Mouse (Mus musculus) kidney, postnatal 10 days (tissue): Measurements from ENCODE around the gene Klk1b9.
"Not testable (repeated sequence)": the region's sequence is repeated elsewhere in the genome, so short reads cannot be mapped to it uniquely, and the experiment has no call there.

Experiments
- DNase-seq: peaks from one replicate; pipeline ENCODE4 v3.0.0; 2021; ENCODE audit warnings: mixed read lengths

Gene Klk1b9

GRCm38 (mm10) chr7:43975761-43976160 lies at the start of gene Klk1b9:
Klk1b9 (plus strand) TSS chr7:43976061.
- DNase-seq, result not testable (repeated sequence)

- DNase-seq, result peak; percentile 53
These were observed 47.3 kb upstream of the Klk1b9 start for GRCm38 (mm10) chr7:43928521-43928920.

GRCm38 (mm10) chr7:43932337-43932736 lies 43.5 kb upstream of the Klk1b9 start:
- no peak for DNase-seq

- DNase-seq, result no peak
These were observed 42.4 kb upstream of the Klk1b9 start, which contains the start of gene Klk15 for GRCm38 (mm10) chr7:43933440-43933839. Klk15 (plus strand) TSS chr7:43933740.

- peak; percentile 42 for DNase-seq
These were observed 41.1 kb upstream of the Klk1b9 start for GRCm38 (mm10) chr7:43934747-43935146.

GRCm38 (mm10) chr7:43936551-43936950 lies 39.3 kb upstream of the Klk1b9 start:
- no peak for DNase-seq

GRCm38 (mm10) chr7:43942293-43942692 lies 33.6 kb upstream of the Klk1b9 start:
- not testable (repeated sequence) for DNase-seq

GRCm38 (mm10) chr7:43944727-43945264 lies 31.1 kb upstream of the Klk1b9 start:
- no peak for DNase-seq

GRCm38 (mm10) chr7:43950364-43950763 lies 25.5 kb upstream of the Klk1b9 start, which contains the start of gene Klk1b8:
Klk1b8 (plus strand) TSS chr7:43950664.
- no peak for DNase-seq

- DNase-seq, result peak; percentile 22
These were observed 23.2 kb upstream of the Klk1b9 start for GRCm38 (mm10) chr7:43952703-43953102.

- no peak for DNase-seq
These were observed 9.4 kb upstream of the Klk1b9 start, which contains the start of gene Klk1b1 for GRCm38 (mm10) chr7:43966451-43966850. Klk1b1 (plus strand) TSS chr7:43966751.

GRCm38 (mm10) chr7:43967058-43967457 lies 8.8 kb upstream of the Klk1b9 start:
- DNase-seq, result no peak

GRCm38 (mm10) chr7:43967612-43968011 lies 8.2 kb upstream of the Klk1b9 start:
- DNase-seq, result no peak

GRCm38 (mm10) chr7:43985657-43986056 lies 9.8 kb downstream of the Klk1b9 start:
- DNase-seq, result no peak

- DNase-seq, result not testable (repeated sequence)
These were observed 19.0 kb downstream of the Klk1b9 start for GRCm38 (mm10) chr7:43994821-43995220.

- DNase-seq, result not testable (repeated sequence)
These were observed 19.7 kb downstream of the Klk1b9 start, which contains the start of gene Klk1b11 for GRCm38 (mm10) chr7:43995577-43995976. Klk1b11 (plus strand) TSS chr7:43995877.

- no peak for DNase-seq
These were observed 29.0 kb downstream of the Klk1b9 start for GRCm38 (mm10) chr7:44004847-44005246.

- not testable (repeated sequence) for DNase-seq
These were observed 36.0 kb downstream of the Klk1b9 start, which contains the start of gene Klk1b26 for GRCm38 (mm10) chr7:44011868-44012267. Klk1b26 (plus strand) TSS chr7:44012168.

GRCm38 (mm10) chr7:44014666-44015065 lies 38.8 kb downstream of the Klk1b9 start:
- DNase-seq, result not testable (repeated sequence)

- no peak for DNase-seq
These were observed 39.2 kb downstream of the Klk1b9 start for GRCm38 (mm10) chr7:44015071-44015470.
